Mouse (Mus musculus) C2C12 (cell line): Measurements from ENCODE around the gene 1700047I17Rik2.
"Not testable (repeated sequence)": the region's sequence is repeated elsewhere in the genome, so short reads cannot be mapped to it uniquely, and the experiment has no call there.

Experiments
- CEBPB ChIP-seq: IDR thresholded peaks from one replicate; pipeline ENCODE4 v1.6.1; 2011; ENCODE audit warnings: low read depth, mild to moderate bottlenecking, control low read depth, moderate library complexity
- CTCF ChIP-seq: IDR thresholded peaks from one replicate; pipeline ENCODE4 v1.5.1; 2011; ENCODE audit not compliant: control insufficient read depth, insufficient read depth, insufficient read length
- FOSL1 ChIP-seq: IDR thresholded peaks from one replicate; pipeline ENCODE4 v1.8.0; 2011; ENCODE audit warnings: mild to moderate bottlenecking, low read length; ENCODE audit not compliant: poor library complexity, insufficient read depth, severe bottlenecking
- MAX ChIP-seq: IDR thresholded peaks from one replicate; pipeline ENCODE4 v1.6.1; 2011; ENCODE audit warnings: mild to moderate bottlenecking, control low read depth
- MYOG ChIP-seq: IDR thresholded peaks from one replicate; pipeline ENCODE4 v1.6.1; 2011; ENCODE audit not compliant: control insufficient read depth, insufficient read length; ENCODE audit errors: extremely low read depth
- USF1 ChIP-seq: IDR thresholded peaks from one replicate; pipeline ENCODE4 v1.6.1; 2011; ENCODE audit warnings: low read depth, mild to moderate bottlenecking, control low read depth, moderate library complexity

- TF ChIP-seq CTCF, USF1, MAX, MYOG, FOSL1, CEBPB: not testable (repeated sequence)
Measured at GRCm38 (mm10) chr12:55189127-55189526, 10.3 kb upstream of the 1700047I17Rik2 start.
